ENCODE assay signal across 28 mouse cellular contexts in the genomic region with DNA sequence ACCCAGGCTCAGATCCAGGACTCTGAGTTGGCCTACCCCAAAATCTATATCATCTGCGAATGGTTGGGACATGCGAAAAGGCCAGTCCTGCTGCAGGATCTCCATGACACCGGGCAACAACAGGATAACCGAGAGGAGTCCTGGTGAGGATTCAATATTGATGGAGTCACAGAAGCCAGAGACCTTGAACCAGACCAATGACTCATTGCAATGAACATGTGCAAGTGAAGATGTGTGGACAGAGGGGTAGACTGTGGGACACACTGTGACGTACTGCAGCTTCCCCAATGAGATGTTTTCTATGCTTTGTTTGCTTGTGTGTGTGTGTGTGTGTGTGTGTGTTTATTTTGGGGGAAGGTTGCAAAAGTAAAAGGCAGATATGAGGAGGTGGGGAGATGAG.
"Had no signal": no experiment of that assay in that cellular context is flagged by ENCODE, and none has a peak within 500 bp of the region (broad histone marks: within the 10 kb centered on the region; RNA-seq: fewer than 3 reads in every experiment).

No protein-coding gene starts in this region.

- H3K4me3 ChIP-seq: gastrocnemius, adult 2 months; heart, embryonic 13.5 days; heart, embryonic 15.5 days; hindbrain, embryonic 13.5 days; hindbrain, embryonic 15.5 days; kidney, embryonic 15.5 days; limb, embryonic 13.5 days; limb, embryonic 15.5 days; liver, embryonic 13.5 days; liver, embryonic 15.5 days had no signal

- DNase-seq: gastrocnemius, adult 2 months; gastrocnemius, postnatal 14 days; gastrocnemius, postnatal 36 days; heart, adult 18-20 months; heart, postnatal 14 days; heart, postnatal 36 days; kidney, adult 11 months; kidney, adult 2 months; kidney, adult 9 months; kidney, postnatal 14 days; kidney, postnatal 36 days; layer of hippocampus, adult 9-11 months; layer of hippocampus, postnatal 36 days; left cerebral cortex, postnatal 4 days; liver, embryonic 13.5 days; lung, adult 18-20 months had no signal

- H3K4me2 ChIP-seq: heart, embryonic 11.5 days; heart, embryonic 13.5 days; heart, embryonic 15.5 days; hindbrain, embryonic 13.5 days; hindbrain, embryonic 15.5 days; kidney, embryonic 15.5 days; limb, embryonic 13.5 days; limb, embryonic 15.5 days; liver, embryonic 13.5 days; liver, embryonic 15.5 days had no signal

- H3K9ac ChIP-seq: heart, embryonic 13.5 days; heart, embryonic 15.5 days; hindbrain, embryonic 13.5 days; hindbrain, embryonic 15.5 days; kidney, embryonic 15.5 days; limb, embryonic 13.5 days; limb, embryonic 15.5 days; liver, embryonic 13.5 days; liver, embryonic 15.5 days had no signal

- H3K36me3 ChIP-seq: heart, embryonic 13.5 days; heart, embryonic 15.5 days; hindbrain, embryonic 13.5 days; hindbrain, embryonic 15.5 days; kidney, embryonic 15.5 days; limb, embryonic 13.5 days; limb, embryonic 15.5 days; liver, embryonic 13.5 days; liver, embryonic 15.5 days had no signal

- H3K27ac ChIP-seq: gastrocnemius, adult 2 months; heart, embryonic 13.5 days; heart, embryonic 15.5 days; hindbrain, embryonic 13.5 days; hindbrain, embryonic 15.5 days; hindbrain, postnatal 0 days; kidney, embryonic 15.5 days; kidney, postnatal 0 days; limb, embryonic 13.5 days; limb, embryonic 15.5 days; liver, embryonic 13.5 days; liver, embryonic 15.5 days had no signal

- H3K4me1 ChIP-seq: hindbrain, embryonic 13.5 days; hindbrain, embryonic 15.5 days; limb, embryonic 13.5 days had no signal

- ATAC-seq: hindbrain, postnatal 0 days; intestine, embryonic 16.5 days had no signal

- H3K9me3 ChIP-seq: heart, embryonic 13.5 days; heart, embryonic 15.5 days; hindbrain, embryonic 13.5 days; hindbrain, embryonic 15.5 days; kidney, embryonic 15.5 days; limb, embryonic 13.5 days; limb, embryonic 15.5 days; liver, embryonic 13.5 days; liver, embryonic 15.5 days had no signal

- H3K27me3 ChIP-seq: heart, embryonic 15.5 days; hindbrain, embryonic 13.5 days; hindbrain, embryonic 15.5 days; kidney, embryonic 15.5 days; liver, embryonic 13.5 days; liver, embryonic 15.5 days had no signal
